Mouse (Mus musculus) spleen, adult 10 weeks (tissue): Measurements from ENCODE around the gene Ccdc177. TPM values are rescaled to one million over a fixed set of nuclear protein-coding genes. Genes with fewer than 3 reads are reported as not detected.

ENCODE experiments used
- polyA plus RNA-seq: library from polyadenylated mRNA; stranded (reverse); fragments of 350-450 nt; fragmentation: Illumina TruSeq; extraction: RNeasy Lipid Tissue Mini Kit (QIAGEN cat#74804); gene quantifications from one replicate; pipeline ENCODE4 v1.2.3, GENCODE M21; 2015; ENCODE audit warnings: low replicate concordance; ENCODE audit not compliant: insufficient read depth

The Ccdc177 gene
- polyA plus RNA-seq = not detected

GRCm38 (mm10) chr12:80760396-80760801 is at the start of gene Ccdc177:
Gene Ccdc177, minus strand, starts transcription at chr12:80760687.

GRCm38 (mm10) chr12:80789849-80790694 is 29.6 kb upstream of the Ccdc177 start, which contains the start of gene Susd6:
Gene Susd6, plus strand, starts transcription at chr12:80790510.

Other genes with a start within 250 kb of the Ccdc177 start
- 2.2 TPM for gene Galnt16, start 242.4 kb downstream of the Ccdc177 start, polyA plus RNA-seq
- gene Slc39a9, start 116.8 kb downstream of the Ccdc177 start, polyA plus RNA-seq = 33.5 TPM
- gene Erh, start 116.3 kb downstream of the Ccdc177 start, polyA plus RNA-seq = 151 TPM
- gene Plekhd1, start 68.1 kb downstream of the Ccdc177 start, polyA plus RNA-seq = not detected
- 62.6 TPM for gene Susd6, start 29.8 kb upstream of the Ccdc177 start, polyA plus RNA-seq
- 1,037 TPM for gene Srsf5, start 184.8 kb upstream of the Ccdc177 start, polyA plus RNA-seq
- gene Slc10a1, start 208.0 kb upstream of the Ccdc177 start, polyA plus RNA-seq = not detected